Mouse (Mus musculus) bone marrow macrophage, adult 2 months (primary cell): ENCODE results near the gene Atp5s.

ENCODE experiments used
- CTCF ChIP-seq: IDR thresholded peaks from 2 replicates; pipeline ENCODE4 v1.5.1; 2012; ENCODE audit warnings: low read depth, mild to moderate bottlenecking, low read length, moderate library complexity
- POLR2A ChIP-seq: IDR thresholded peaks from 2 replicates; pipeline ENCODE4 v1.6.1; 2012; ENCODE audit warnings: mild to moderate bottlenecking, low read depth, low read length, borderline replicate concordance

GRCm38 (mm10) chr12:69688368-69688767 is 36.4 kb upstream of the Atp5s start:
- no peak for TF ChIP-seq CTCF
- no peak for TF ChIP-seq POLR2A
